Mouse (Mus musculus) midbrain, postnatal 0 days (tissue): ENCODE measurements around the gene Mybpc1. TPM values are rescaled to one million over a fixed set of nuclear protein-coding genes. Genes with fewer than 3 reads are reported as not detected.
"Not testable (repeated sequence)": the region's sequence is repeated elsewhere in the genome, so short reads cannot be mapped to it uniquely, and the experiment has no call there.

Experiments used
- ATAC-seq: fragments of 200-750 bp; cut with Nextera tagmentation; 2 replicates; pipeline ENCODE4 v1.8.0; 2017; ENCODE audit warnings: moderate number of reproducible peaks, mild to moderate bottlenecking, moderate TSS enrichment, moderate library complexity; ENCODE audit not compliant: low FRiP score
- DNase-seq: peaks from one replicate; pipeline ENCODE4 v3.0.0-alpha.2; 2015; ENCODE audit warnings: low spot score
- H3K27ac ChIP-seq: fragments of 300-500 bp; sonication (generic); 2 replicates; pipeline ENCODE4 v1.5.1; 2014; ENCODE audit warnings: low read depth, mild to moderate bottlenecking, low read length, mixed read lengths
- H3K27me3 ChIP-seq: fragments of 300-500 bp; sonication (generic); 2 replicates; pipeline ENCODE4 v1.6.1; 2014; ENCODE audit warnings: low read length, control low read depth, mixed read lengths; ENCODE audit not compliant: insufficient read depth
- H3K36me3 ChIP-seq: fragments of 300-500 bp; sonication (generic); 2 replicates; pipeline ENCODE4 v1.6.1; 2014; ENCODE audit warnings: low read length, control low read depth, mixed read lengths; ENCODE audit not compliant: insufficient read depth
- H3K4me1 ChIP-seq: fragments of 300-500 bp; sonication (generic); 2 replicates; pipeline ENCODE4 v1.6.1; 2014; ENCODE audit warnings: mild to moderate bottlenecking, control low read depth, antibody characterized with exemption, low read length, mixed read lengths; ENCODE audit not compliant: insufficient read depth
- H3K4me2 ChIP-seq: fragments of 300-500 bp; sonication (generic); 2 replicates; pipeline ENCODE4 v1.6.1; 2014; ENCODE audit warnings: low read depth, mild to moderate bottlenecking, low read length, mixed read lengths; ENCODE audit not compliant: poor library complexity, severe bottlenecking
- H3K4me3 ChIP-seq: fragments of 300-500 bp; sonication (generic); 2 replicates; pipeline ENCODE4 v1.5.1; 2014; ENCODE audit warnings: low read depth, mild to moderate bottlenecking, low read length, moderate library complexity
- H3K9ac ChIP-seq: fragments of 300-500 bp; sonication (generic); replicated peaks from 2 replicates; pipeline ENCODE4 v1.6.1; 2014; ENCODE audit warnings: mild to moderate bottlenecking, low read length, moderate library complexity, mixed read lengths; ENCODE audit not compliant: poor library complexity, severe bottlenecking
- H3K9me3 ChIP-seq: fragments of 300-500 bp; sonication (generic); 2 replicates; pipeline ENCODE4 v1.6.1; 2016; ENCODE audit warnings: low read length, control low read depth
- CTCF ChIP-seq: IDR thresholded peaks from 2 replicates; pipeline ENCODE4 v1.5.1; 2016; ENCODE audit warnings: antibody characterized with exemption, mild to moderate bottlenecking
- WGBS: fragments of 180-500 bp; shearing (Covaris S2); extraction: QIAGEN DNeasy Blood & Tissue Kit; methylation state at CpG from one replicate; pipeline ENCODE4 v1.1.7; 2014; 5-methylcytosine and 5-hydroxymethylcytosine counted together
- polyA plus RNA-seq: library from polyadenylated mRNA; unstranded; fragments of >200 nt; fragmentation: Nextera tagmentation; extraction: Ambion mirVana; gene quantifications from 2 replicates; pipeline ENCODE4 v1.2.1, GENCODE M21; 2015
- total RNA-seq: library from RNA; depleted of rRNA; stranded (reverse); fragments of >200 nt; gene quantifications from 2 replicates; pipeline ENCODE4 v1.2.3, GENCODE M21; 2014

Mybpc1 gene
- total and polyA plus RNA-seq, 2 experiments from 2014 or later = 0.86 to 3.2 TPM

DNA sequence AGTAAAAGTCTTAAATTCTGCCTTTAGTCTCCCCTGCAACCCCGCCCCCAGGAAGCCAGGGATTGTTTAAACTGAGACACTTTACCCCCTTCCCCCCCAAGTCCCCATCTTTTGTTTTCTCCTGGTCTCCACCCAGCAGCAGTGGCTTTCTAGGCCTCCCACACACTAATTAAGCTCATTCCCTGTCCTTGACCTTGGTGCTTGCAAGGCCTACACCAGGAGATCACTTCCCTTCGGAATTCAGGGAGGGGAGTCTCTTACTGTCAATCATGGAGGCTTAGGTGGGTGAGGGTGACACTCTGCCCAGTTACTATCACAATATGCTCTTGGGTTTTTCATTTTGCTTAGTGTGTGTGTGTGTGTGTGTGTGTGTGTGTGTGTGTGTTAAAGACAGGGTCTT is 57.3 kb downstream of the Mybpc1 start:
- no peaks in the 10 kb centered on the region for H3K27me3 ChIP-seq
- WGBS = 51% methylated on average over 2 of the region's 2 CpGs

DNA sequence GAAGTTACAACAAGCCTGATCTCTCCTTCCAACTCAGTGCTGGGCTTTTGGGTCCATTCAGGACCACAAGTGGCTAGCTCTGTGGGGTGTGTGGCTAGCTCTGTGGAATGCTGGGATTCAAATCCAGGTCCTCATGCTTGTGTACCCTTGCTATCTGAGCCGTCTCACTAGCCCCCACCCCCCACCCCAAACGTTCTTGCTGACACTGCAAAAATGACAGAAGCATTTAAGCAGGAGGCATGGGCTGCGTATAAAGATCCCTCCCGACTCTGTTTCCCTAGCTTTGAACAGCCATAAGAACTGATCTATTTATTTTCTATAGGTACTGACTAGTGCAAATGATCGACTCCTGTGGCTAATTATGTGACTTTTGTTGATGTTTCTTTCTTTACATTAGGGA is 74.3 kb downstream of the Mybpc1 start:
- ATAC-seq (no peak), DNase-seq (no peak)
- no peak overlapping the region for H3K4me3 ChIP-seq
- no peaks in the 10 kb centered on the region for H3K4me1 ChIP-seq
- TF ChIP-seq CTCF = no peak
- no peak overlapping the region for H3K4me2 ChIP-seq
- no peaks in the 10 kb centered on the region for H3K36me3 ChIP-seq
- 73% methylated on average over 5 of the region's 5 CpGs for WGBS
- H3K27me3 ChIP-seq = no peaks in the 10 kb centered on the region
- H3K9me3 ChIP-seq = no peaks in the 10 kb centered on the region
- H3K9ac ChIP-seq = no peak overlapping the region
- H3K27ac ChIP-seq = no peak overlapping the region

More for the DNA sequence above, 57.3 kb downstream of the Mybpc1 start:
- ATAC-seq (no peak), DNase-seq (no peak)
- Histone ChIP-seq H3K27ac (no peak overlapping the region), H3K9me3 (no peaks in the 10 kb centered on the region), H3K4me3 (no peak overlapping the region), H3K36me3 (no peaks in the 10 kb centered on the region), H3K4me2 (no peak overlapping the region), H3K4me1 (no peaks in the 10 kb centered on the region), H3K9ac (no peak overlapping the region)
- TF ChIP-seq CTCF = no peak

DNA sequence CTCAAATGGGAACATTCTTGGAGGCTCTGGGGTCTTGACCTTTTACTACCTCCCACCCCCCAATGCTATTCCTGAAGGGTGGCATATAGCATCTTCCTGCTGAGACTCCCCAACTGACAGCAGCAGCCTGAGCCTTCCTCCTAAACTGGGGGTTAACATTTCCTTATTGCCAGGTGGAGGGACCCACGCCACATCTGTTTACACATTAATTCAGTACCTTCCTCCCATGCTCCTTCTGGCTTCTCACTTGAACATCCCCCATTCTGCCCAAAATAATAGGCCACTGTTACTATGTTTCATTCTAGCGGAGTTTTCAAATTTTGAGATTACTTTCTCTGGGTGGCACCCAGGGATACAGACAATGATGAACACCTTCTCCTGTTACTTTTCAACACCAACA is 80.9 kb downstream of the Mybpc1 start:
- Histone ChIP-seq H3K4me2 (no peak overlapping the region), H3K27me3 (no peaks in the 10 kb centered on the region), H3K4me3 (no peak overlapping the region), H3K27ac (no peak overlapping the region), H3K4me1 (no peaks in the 10 kb centered on the region), H3K36me3 (no peaks in the 10 kb centered on the region), H3K9me3 (no peaks in the 10 kb centered on the region), H3K9ac (no peak overlapping the region)
- no peak for TF ChIP-seq CTCF
- 90% methylated on average over 2 of the region's 2 CpGs for WGBS
- ATAC-seq (no peak), DNase-seq (no peak)

DNA sequence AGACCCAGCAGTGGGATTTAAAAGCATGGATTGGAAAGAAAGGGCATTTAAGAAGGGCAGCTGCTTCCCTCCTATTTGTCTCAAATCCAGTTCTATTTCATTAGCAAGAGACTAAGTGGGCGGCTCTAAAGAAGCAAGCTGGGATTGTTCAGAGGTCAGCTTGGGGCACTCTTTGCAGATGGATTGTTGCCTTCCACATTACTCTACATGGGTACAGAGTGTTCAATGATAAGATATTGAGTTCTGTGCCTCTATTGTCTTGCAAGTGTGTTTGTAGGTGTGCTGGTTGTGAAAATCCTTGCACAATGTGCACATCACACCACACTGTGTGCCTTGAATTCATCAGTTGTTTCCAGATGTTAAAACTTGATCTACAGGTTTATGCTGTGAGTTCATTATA is 81.7 kb downstream of the Mybpc1 start:
- no peak for TF ChIP-seq CTCF

DNA sequence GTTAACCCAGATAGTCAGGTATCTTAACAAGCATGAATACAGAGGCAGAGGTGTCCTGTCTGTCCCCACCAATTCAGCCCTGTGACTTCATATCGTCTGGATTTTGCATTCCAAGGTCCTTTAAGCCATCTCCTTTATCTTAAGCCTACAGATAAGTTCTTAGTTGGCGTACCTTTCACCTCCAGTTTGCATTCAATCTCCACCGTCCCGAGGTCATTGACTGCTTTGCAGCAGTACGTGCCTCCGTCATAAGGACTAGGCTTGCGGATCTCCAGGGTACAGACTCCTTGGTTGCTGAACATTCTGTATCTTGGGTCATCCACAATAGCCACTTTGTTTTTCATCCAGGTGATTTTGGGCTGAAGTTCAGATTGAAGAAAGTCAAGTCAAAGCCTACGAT is 82.2 kb downstream of the Mybpc1 start:
- DNase-seq = no peak
- no peak overlapping the region for H3K27ac ChIP-seq
- ATAC-seq = no peak
- H3K9me3 ChIP-seq = no peaks in the 10 kb centered on the region
- no peak for TF ChIP-seq CTCF
- H3K9ac ChIP-seq = no peak overlapping the region
- H3K4me3 ChIP-seq = no peak overlapping the region
- H3K27me3 ChIP-seq = no peaks in the 10 kb centered on the region
- H3K36me3 ChIP-seq = no peaks in the 10 kb centered on the region
- no peaks in the 10 kb centered on the region for H3K4me1 ChIP-seq
- WGBS = 89% methylated on average over 8 of the region's 8 CpGs
- H3K4me2 ChIP-seq = no peak overlapping the region

More for the DNA sequence above, 81.7 kb downstream of the Mybpc1 start:
- 87% methylated on average over 1 of the region's 1 CpGs for WGBS
- ATAC-seq (no peak), DNase-seq (no peak)
- H3K9me3 ChIP-seq = no peaks in the 10 kb centered on the region
- H3K4me3 ChIP-seq = no peak overlapping the region
- H3K36me3 ChIP-seq = no peaks in the 10 kb centered on the region
- no peaks in the 10 kb centered on the region for H3K27me3 ChIP-seq
- H3K4me2 ChIP-seq = no peak overlapping the region
- H3K4me1 ChIP-seq = no peaks in the 10 kb centered on the region
- H3K27ac ChIP-seq = no peak overlapping the region
- no peak overlapping the region for H3K9ac ChIP-seq

DNA sequence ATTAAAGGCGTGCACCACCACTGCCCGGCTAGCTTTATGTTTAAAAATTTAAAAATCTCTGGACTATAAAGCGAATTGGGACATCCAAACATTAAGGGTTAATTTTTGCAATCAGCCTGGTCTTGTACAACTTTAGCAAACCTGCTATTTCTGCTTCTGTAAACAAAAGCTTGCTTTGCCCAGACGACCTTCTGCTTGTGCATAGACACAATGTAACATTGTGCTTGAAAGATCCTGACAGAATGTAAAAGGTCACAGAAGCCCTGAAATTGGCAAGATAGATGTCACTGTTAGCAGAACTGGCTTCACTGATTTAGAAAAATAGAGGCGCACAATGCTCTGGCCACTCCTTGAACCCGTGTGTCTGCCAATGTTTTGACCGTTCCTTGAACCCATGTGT is 89.9 kb downstream of the Mybpc1 start:
- not testable (repeated sequence) for H3K4me2 ChIP-seq, DNase-seq, H3K4me3 ChIP-seq, H3K9ac ChIP-seq, H3K9me3 ChIP-seq, H3K27ac ChIP-seq, ATAC-seq, H3K27me3 ChIP-seq, H3K36me3 ChIP-seq, H3K4me1 ChIP-seq
- WGBS = 89% methylated on average over 7 of the region's 7 CpGs
